Mouse (Mus musculus): Measurements from ENCODE around the gene Nol9. TPM values are rescaled to one million over a fixed set of nuclear protein-coding genes. Genes with fewer than 3 reads are reported as not detected.

The Nol9 gene
- 16.1 and 19.8 TPM in 2 replicates for polyA plus RNA-seq (2014; fragmentation: Nextera tagmentation; extraction: Ambion mirVana)

GRCm38 (mm10) chr4:152038985-152039830 lies at the start of gene Nol9:
Nol9 (plus strand) TSS chr4:152039321.
- no peak within 1 kb of the TSS for H3K27ac ChIP-seq (ENCODE audit: low read depth, low read length)
- peak; percentile 92 for ATAC-seq
- no peaks in the 10 kb centered on the region for H3K9me3 ChIP-seq (replicated peaks; ENCODE audit: control insufficient read depth, low read length)
- peak within 1 kb of the TSS; percentile 99 for H3K4me3 ChIP-seq (ENCODE audit: low read depth, low read length)
- H3K36me3 ChIP-seq (ENCODE audit: control insufficient read depth, insufficient read depth, low read length), result peaks cover 33% of the 10 kb centered on the region
- H3K27me3 ChIP-seq (replicated peaks; ENCODE audit: control insufficient read depth, insufficient read depth, low read length), result no peaks in the 10 kb centered on the region
- under 1% methylated on average over 72 of the region's 86 CpGs for WGBS
- H3K4me1 ChIP-seq (ENCODE audit: control insufficient read depth, insufficient read depth, low read length), result peaks cover 7% of the 10 kb centered on the region
- peak within 1 kb of the TSS; percentile 84 for H3K4me2 ChIP-seq (ENCODE audit: low read length)
- peak within 1 kb of the TSS; percentile 91 for H3K9ac ChIP-seq (ENCODE audit: low read length)
- DNase-seq (ENCODE audit: low spot score), result peak; percentile 93

- Histone ChIP-seq H3K27ac (ENCODE audit: low read depth, low read length) (no peak overlapping the region), H3K9ac (ENCODE audit: low read length) (no peak overlapping the region), H3K4me3 (ENCODE audit: low read depth, low read length) (no peak overlapping the region), H3K4me1 (ENCODE audit: control insufficient read depth, insufficient read depth, low read length) (peaks cover 6% of the 10 kb centered on the region), H3K4me2 (ENCODE audit: low read length) (no peak overlapping the region), H3K9me3 (replicated peaks; ENCODE audit: control insufficient read depth, low read length) (no peaks in the 10 kb centered on the region), H3K36me3 (ENCODE audit: control insufficient read depth, insufficient read depth, low read length) (peaks cover 29% of the 10 kb centered on the region), H3K27me3 (replicated peaks; ENCODE audit: control insufficient read depth, insufficient read depth, low read length) (no peaks in the 10 kb centered on the region)
- ATAC-seq (no peak), DNase-seq (ENCODE audit: low spot score) (no peak)
- 93% methylated on average over 9 of the region's 9 CpGs for WGBS
Measured at GRCm38 (mm10) chr4:151992091-151992490, 47.0 kb upstream of the Nol9 start.

GRCm38 (mm10) chr4:151993035-151993434 lies 46.1 kb upstream of the Nol9 start:
- DNase-seq (ENCODE audit: low spot score) (no peak), ATAC-seq (no peak)
- peaks cover 11% of the 10 kb centered on the region for H3K4me1 ChIP-seq (ENCODE audit: control insufficient read depth, insufficient read depth, low read length)
- H3K27ac ChIP-seq (ENCODE audit: low read depth, low read length), result no peak overlapping the region
- no peak overlapping the region for H3K4me2 ChIP-seq (ENCODE audit: low read length)
- no peaks in the 10 kb centered on the region for H3K27me3 ChIP-seq (replicated peaks; ENCODE audit: control insufficient read depth, insufficient read depth, low read length)
- WGBS, result 77% methylated on average over 6 of the region's 6 CpGs
- H3K4me3 ChIP-seq (ENCODE audit: low read depth, low read length), result no peak overlapping the region
- no peaks in the 10 kb centered on the region for H3K9me3 ChIP-seq (replicated peaks; ENCODE audit: control insufficient read depth, low read length)
- no peak overlapping the region for H3K9ac ChIP-seq (ENCODE audit: low read length)
- H3K36me3 ChIP-seq (ENCODE audit: control insufficient read depth, insufficient read depth, low read length), result peaks cover 29% of the 10 kb centered on the region

- H3K9ac ChIP-seq (ENCODE audit: low read length), result peak overlapping the region; percentile 89
- H3K27ac ChIP-seq (ENCODE audit: low read depth, low read length), result peak overlapping the region; percentile 14; the same call in 1 of the 2 replicates
- H3K27me3 ChIP-seq (replicated peaks; ENCODE audit: control insufficient read depth, insufficient read depth, low read length), result no peaks in the 10 kb centered on the region
- peak overlapping the region; percentile 86 for H3K4me2 ChIP-seq (ENCODE audit: low read length)
- peak overlapping the region; percentile 97 for H3K4me3 ChIP-seq (ENCODE audit: low read depth, low read length)
- H3K4me1 ChIP-seq (ENCODE audit: control insufficient read depth, insufficient read depth, low read length), result peaks cover 11% of the 10 kb centered on the region
- no peaks in the 10 kb centered on the region for H3K9me3 ChIP-seq (replicated peaks; ENCODE audit: control insufficient read depth, low read length)
- WGBS, result 2% methylated on average over 55 of the region's 61 CpGs
- H3K36me3 ChIP-seq (ENCODE audit: control insufficient read depth, insufficient read depth, low read length), result peaks cover 29% of the 10 kb centered on the region
- ATAC-seq, result no peak
- DNase-seq (ENCODE audit: low spot score), result peak; percentile 34
Measured at GRCm38 (mm10) chr4:151994228-151995171, 44.6 kb upstream of the Nol9 start.

GRCm38 (mm10) chr4:151995371-151996172 lies 43.5 kb upstream of the Nol9 start:
- Histone ChIP-seq H3K4me2 (ENCODE audit: low read length) (peak overlapping the region; percentile 86), H3K4me3 (ENCODE audit: low read depth, low read length) (peak overlapping the region; percentile 97), H3K27me3 (replicated peaks; ENCODE audit: control insufficient read depth, insufficient read depth, low read length) (no peaks in the 10 kb centered on the region), H3K36me3 (ENCODE audit: control insufficient read depth, insufficient read depth, low read length) (peaks cover 21% of the 10 kb centered on the region), H3K9ac (ENCODE audit: low read length) (peak overlapping the region; percentile 89), H3K27ac (ENCODE audit: low read depth, low read length) (peak overlapping the region; percentile 14; the same call in 1 of the 2 replicates), H3K9me3 (replicated peaks; ENCODE audit: control insufficient read depth, low read length) (no peaks in the 10 kb centered on the region), H3K4me1 (ENCODE audit: control insufficient read depth, insufficient read depth, low read length) (peaks cover 11% of the 10 kb centered on the region)
- DNase-seq (ENCODE audit: low spot score) (peak; percentile 16), ATAC-seq (no peak; the same call in 1 of the 2 replicates)
- 1% methylated on average over 74 of the region's 111 CpGs for WGBS

GRCm38 (mm10) chr4:151996173-151996950 lies 42.8 kb upstream of the Nol9 start, which contains the start of gene Phf13:
Phf13 (minus strand) TSS chr4:151996258.
- peak; percentile 98 for ATAC-seq

GRCm38 (mm10) chr4:151996951-151997222 lies 42.2 kb upstream of the Nol9 start:
- Histone ChIP-seq H3K4me3 (ENCODE audit: low read depth, low read length) (peak overlapping the region; percentile 97), H3K27me3 (replicated peaks; ENCODE audit: control insufficient read depth, insufficient read depth, low read length) (no peaks in the 10 kb centered on the region), H3K4me2 (ENCODE audit: low read length) (peak overlapping the region; percentile 73), H3K36me3 (ENCODE audit: control insufficient read depth, insufficient read depth, low read length) (peaks cover 8% of the 10 kb centered on the region), H3K4me1 (ENCODE audit: control insufficient read depth, insufficient read depth, low read length) (peaks cover 11% of the 10 kb centered on the region), H3K9ac (ENCODE audit: low read length) (peak overlapping the region; percentile 76), H3K27ac (ENCODE audit: low read depth, low read length) (0 out of 2 replicates have a peak overlapping the region, but pooled peaks have one; percentile 86), H3K9me3 (replicated peaks; ENCODE audit: control insufficient read depth, low read length) (no peaks in the 10 kb centered on the region)
- DNase-seq (ENCODE audit: low spot score) (no peak), ATAC-seq (no peak)
- WGBS, result 5% methylated on average over 13 of the region's 13 CpGs

More at GRCm38 (mm10) chr4:151996173-151996950, 42.8 kb upstream of the Nol9 start, which contains the start of gene Phf13:
- Histone ChIP-seq H3K27ac (ENCODE audit: low read depth, low read length) (peak within 1 kb of the TSS; percentile 86), H3K4me2 (ENCODE audit: low read length) (peak within 1 kb of the TSS; percentile 86), H3K36me3 (ENCODE audit: control insufficient read depth, insufficient read depth, low read length) (peaks cover 13% of the 10 kb centered on the region), H3K4me3 (ENCODE audit: low read depth, low read length) (peak within 1 kb of the TSS; percentile 97), H3K4me1 (ENCODE audit: control insufficient read depth, insufficient read depth, low read length) (peaks cover 11% of the 10 kb centered on the region), H3K9me3 (replicated peaks; ENCODE audit: control insufficient read depth, low read length) (no peaks in the 10 kb centered on the region), H3K27me3 (replicated peaks; ENCODE audit: control insufficient read depth, insufficient read depth, low read length) (no peaks in the 10 kb centered on the region), H3K9ac (ENCODE audit: low read length) (peak within 1 kb of the TSS; percentile 89)
- DNase-seq (ENCODE audit: low spot score), result peak; percentile 100
- under 1% methylated on average over 90 of the region's 94 CpGs for WGBS
